Mouse (Mus musculus) embryonic facial prominence, embryonic 11.5 days (tissue): ENCODE measurements around the gene Khdc1b. TPM values are rescaled to one million over a fixed set of nuclear protein-coding genes. Genes with fewer than 3 reads are reported as not detected.

Experiments
- ATAC-seq: fragments of 200-750 bp; cut with Nextera tagmentation; replicated peaks from 2 replicates; pipeline ENCODE4 v1.8.0; 2017; ENCODE audit warnings: low read depth; ENCODE audit not compliant: insufficient number of reproducible peaks, low FRiP score, low TSS enrichment
- DNase-seq: peaks from one replicate; pipeline ENCODE4 v3.0.0-alpha.2; 2015; ENCODE audit warnings: low spot score
- H3K27ac ChIP-seq: fragments of 300-500 bp; sonication (generic); replicated peaks from 2 replicates; pipeline ENCODE4 v1.5.1; 2014; ENCODE audit warnings: mild to moderate bottlenecking, low read depth, low read length, control low read depth
- H3K27me3 ChIP-seq: fragments of 300-500 bp; sonication (generic); 2 replicates; pipeline ENCODE4 v1.6.1; 2014; ENCODE audit warnings: mild to moderate bottlenecking, low read length, moderate library complexity, mixed read lengths; ENCODE audit not compliant: control insufficient read depth, insufficient read depth
- H3K36me3 ChIP-seq: fragments of 300-500 bp; sonication (generic); replicated peaks from 2 replicates; pipeline ENCODE4 v1.6.1; 2014; ENCODE audit warnings: low read depth, mild to moderate bottlenecking, low read length, moderate library complexity, mixed read lengths; ENCODE audit not compliant: control insufficient read depth, insufficient read depth
- H3K4me1 ChIP-seq: fragments of 300-500 bp; sonication (generic); 2 replicates; pipeline ENCODE4 v1.6.1; 2014; ENCODE audit warnings: low read length, mixed read lengths; ENCODE audit not compliant: control insufficient read depth, insufficient read depth
- H3K4me2 ChIP-seq: fragments of 300-500 bp; sonication (generic); 2 replicates; pipeline ENCODE4 v1.6.1; 2014; ENCODE audit warnings: low read depth, mild to moderate bottlenecking, control low read depth, low read length, moderate library complexity
- H3K4me3 ChIP-seq: fragments of 300-500 bp; sonication (generic); 2 replicates; pipeline ENCODE4 v1.5.1; 2014; ENCODE audit warnings: low read depth, low read length, control low read depth
- H3K9ac ChIP-seq: fragments of 300-500 bp; sonication (generic); replicated peaks from 2 replicates; pipeline ENCODE4 v1.6.1; 2014; ENCODE audit warnings: mild to moderate bottlenecking, control low read depth, low read length
- H3K9me3 ChIP-seq: fragments of 300-500 bp; sonication (generic); replicated peaks from 2 replicates; pipeline ENCODE4 v1.6.1; 2016; ENCODE audit warnings: mild to moderate bottlenecking, low read length, inconsistent platforms, mixed read lengths; ENCODE audit not compliant: control insufficient read depth
- WGBS: fragments of 180-500 bp; shearing (Covaris S2); extraction: QIAGEN DNeasy Blood & Tissue Kit; methylation state at CpG from one replicate; pipeline ENCODE4 v1.1.7; 2014; 5-methylcytosine and 5-hydroxymethylcytosine counted together
- polyA plus RNA-seq: library from polyadenylated mRNA; unstranded; fragments of >200 nt; fragmentation: Nextera tagmentation; extraction: Ambion mirVana; gene quantifications from 2 replicates; pipeline ENCODE4 v1.2.1, GENCODE M21; 2014

Khdc1b gene
- polyA plus RNA-seq, 1 experiment from 2014 or later = not detected

GRCm38 (mm10) chr1:21434853-21435252 is 51.5 kb downstream of the Khdc1b start:
- 66% methylated on average over 3 of the region's 3 CpGs for whole genome bisulfite sequencing
- no peak for DNase-seq
- no peak overlapping the region for H3K27ac ChIP-seq

More at GRCm38 (mm10) chr1:21434853-21435252, 51.5 kb downstream of the Khdc1b start:
- ATAC-seq = no peak
- no peak overlapping the region for H3K4me3 ChIP-seq
- no peaks in the 10 kb centered on the region for H3K27me3 ChIP-seq
- H3K4me1 ChIP-seq = no peaks in the 10 kb centered on the region
- no peak overlapping the region for H3K9ac ChIP-seq
- H3K4me2 ChIP-seq = no peak overlapping the region
- no peaks in the 10 kb centered on the region for H3K36me3 ChIP-seq
- no peaks in the 10 kb centered on the region for H3K9me3 ChIP-seq

Other genes with a start within 250 kb of the Khdc1b start
- 9.3 and 11.8 TPM in 2 replicates for gene Tmem14a, start 165.0 kb upstream of the Khdc1b start, polyA plus RNA-seq
- gene Gsta3, start 143.0 kb upstream of the Khdc1b start, polyA plus RNA-seq = 0.75 TPM in 1 of 2 replicates, not detected in the other
- not detected in 2 replicates for gene Khdc1a, start 33.9 kb upstream of the Khdc1b start, polyA plus RNA-seq
- gene Khdc1c, start 15.2 kb upstream of the Khdc1b start, polyA plus RNA-seq = not detected in 2 replicates